In the genomic region with DNA sequence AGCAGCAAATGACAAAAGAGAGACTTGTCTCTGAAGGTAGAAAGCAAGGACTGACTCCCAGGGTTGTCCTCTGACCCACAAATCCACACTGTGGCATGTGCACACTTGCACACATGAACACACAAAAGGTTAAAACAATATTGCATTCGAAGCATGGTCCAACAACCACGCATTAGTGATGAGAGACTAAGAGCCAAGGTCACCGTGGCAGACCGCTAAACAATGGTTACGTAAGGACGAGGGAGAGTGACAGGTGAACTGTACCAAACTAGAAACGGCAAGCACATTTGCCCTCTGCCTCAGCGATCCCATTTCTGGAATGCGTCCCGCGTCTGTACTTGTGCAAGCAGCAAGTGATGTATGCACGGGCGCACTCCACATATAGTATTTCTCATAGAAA, we compare ENCODE assay signal across 13 mouse cellular contexts.
"Had no signal": no experiment of that assay in that cellular context is flagged by ENCODE, and none has a peak within 500 bp of the region (broad histone marks: within the 10 kb centered on the region; RNA-seq: fewer than 3 reads in every experiment).

No protein-coding gene starts in this region.

- H3K4me2 ChIP-seq: intestine, embryonic 15.5 days; limb, embryonic 12.5 days; limb, embryonic 15.5 days; lung, embryonic 14.5 days; midbrain, embryonic 13.5 days had no signal

- H3K9me3 ChIP-seq: intestine, embryonic 15.5 days; limb, embryonic 12.5 days; limb, embryonic 15.5 days; midbrain, embryonic 13.5 days had no signal

- H3K4me3 ChIP-seq: intestine, embryonic 15.5 days; left cerebral cortex, adult 2 months; limb, embryonic 12.5 days; limb, embryonic 15.5 days; midbrain, embryonic 13.5 days had no signal

- H3K27me3 ChIP-seq: intestine, embryonic 15.5 days had no signal

- H3K9ac ChIP-seq: intestine, embryonic 15.5 days; limb, embryonic 12.5 days; limb, embryonic 15.5 days; lung, embryonic 14.5 days; midbrain, embryonic 13.5 days had no signal

- ATAC-seq: intestine, embryonic 15.5 days; lung, postnatal 0 days; midbrain, embryonic 13.5 days had no signal

- H3K27ac ChIP-seq: intestine, embryonic 15.5 days; left cerebral cortex, adult 2 months; limb, embryonic 12.5 days; limb, embryonic 15.5 days; macrophage; midbrain, embryonic 13.5 days had no signal

- H3K36me3 ChIP-seq: intestine, embryonic 15.5 days; limb, embryonic 12.5 days; limb, embryonic 15.5 days; midbrain, embryonic 13.5 days had no signal

- DNase-seq: kidney, adult 11 months; layer of hippocampus, postnatal 36 days; left cerebral cortex, postnatal 4 days; lung, embryonic 14.5 days; thymus, adult 18-20 months; thymus, postnatal 36 days had no signal
